Mouse (Mus musculus) lung, postnatal 36 days (tissue): ENCODE data around the gene Gls.

ENCODE experiments used
- DNase-seq: peaks from one replicate; pipeline ENCODE4 v3.0.0; 2022; ENCODE audit warnings: mixed read lengths

Gls gene

DNA sequence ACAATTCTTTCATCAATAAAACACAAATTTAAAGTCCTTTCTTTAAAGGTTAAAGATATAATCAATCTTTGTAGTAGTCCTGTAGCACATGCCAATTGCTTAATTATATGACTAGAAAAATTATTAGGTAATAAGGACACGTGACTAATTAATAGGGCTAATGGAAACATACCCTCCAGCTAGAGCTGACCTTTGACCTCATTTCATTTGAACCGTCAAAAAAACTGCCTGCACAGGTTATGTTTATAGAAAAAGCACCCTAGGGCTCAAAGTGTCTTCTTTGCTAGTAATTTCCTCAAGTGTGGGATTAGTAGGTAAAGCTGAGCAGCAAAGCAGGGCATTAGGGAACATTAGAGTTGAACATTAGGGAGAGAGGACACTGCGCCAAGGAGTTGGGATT lies 9.2 kb upstream of the Gls start:
- no peak for DNase-seq

- DNase-seq: no peak
Measured at GRCm38 (mm10) chr1:52232766-52233140, 279 bp downstream of the Gls start.

- peak; percentile 73 for DNase-seq
Measured at GRCm38 (mm10) chr1:52231939-52232765, 880 bp downstream of the Gls start.

GRCm38 (mm10) chr1:52230404-52230803 lies 2.6 kb downstream of the Gls start:
- DNase-seq: no peak

- DNase-seq: no peak
Measured at GRCm38 (mm10) chr1:52228178-52228577, 4.9 kb downstream of the Gls start.

DNA sequence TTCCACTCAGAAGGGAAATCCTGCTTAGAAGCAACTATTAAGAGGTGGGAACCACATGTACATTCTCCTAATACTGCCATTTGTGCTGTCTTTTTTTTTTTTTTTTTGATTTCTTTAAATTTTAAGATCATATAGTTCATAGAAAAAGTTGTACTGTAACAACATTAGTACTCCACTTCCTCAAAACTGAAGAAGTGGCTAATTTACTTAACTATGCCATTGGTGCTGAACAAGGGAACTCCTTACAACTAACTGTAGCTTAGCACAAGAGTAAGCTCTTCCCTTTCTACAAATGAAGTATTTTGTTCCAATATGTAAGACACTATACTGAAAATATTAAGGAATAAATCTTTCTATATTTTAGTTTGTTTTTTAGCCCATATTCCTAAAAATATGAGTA lies 6.6 kb downstream of the Gls start:
- no peak for DNase-seq

- peak; percentile 17 for DNase-seq
Measured at GRCm38 (mm10) chr1:52216766-52217165, 16.3 kb downstream of the Gls start.

DNA sequence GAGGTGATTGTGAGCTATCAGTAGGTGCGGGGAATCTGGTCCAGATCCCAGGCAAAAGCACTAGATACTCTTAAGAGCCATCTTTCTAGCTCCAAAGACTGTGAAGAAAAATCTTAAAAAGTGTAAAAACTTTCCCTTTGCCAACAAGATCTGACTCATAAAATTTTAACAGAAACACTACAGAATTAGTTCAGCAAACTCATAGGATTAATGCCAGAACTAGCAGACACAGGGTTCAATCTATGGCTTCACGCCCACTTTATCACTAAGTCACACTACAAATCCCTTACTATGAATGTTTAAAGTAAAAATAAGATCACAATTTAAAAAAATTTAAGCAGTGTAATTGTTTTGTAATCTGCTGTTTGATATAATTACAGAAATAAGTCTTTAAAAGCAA lies 50.0 kb downstream of the Gls start:
- no peak for DNase-seq

DNA sequence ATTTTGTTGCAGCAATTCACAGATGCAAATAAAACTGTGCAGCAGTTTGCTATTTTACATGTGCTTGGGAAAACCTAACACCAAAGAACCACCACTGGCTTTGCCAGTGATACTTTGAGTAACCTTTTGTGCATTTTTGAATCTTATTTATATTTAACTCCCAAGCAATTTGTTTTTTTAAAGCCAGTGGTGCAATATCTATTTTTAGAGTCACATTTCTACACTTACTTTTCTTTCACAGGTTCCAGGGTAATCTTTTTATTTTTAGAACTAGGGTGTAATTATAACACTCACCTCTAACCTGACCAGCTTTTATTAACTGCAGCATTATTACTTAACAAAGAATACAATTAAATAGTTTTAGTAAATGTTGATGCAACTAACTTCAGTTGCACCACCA lies 51.0 kb downstream of the Gls start:
- DNase-seq: no peak

DNA sequence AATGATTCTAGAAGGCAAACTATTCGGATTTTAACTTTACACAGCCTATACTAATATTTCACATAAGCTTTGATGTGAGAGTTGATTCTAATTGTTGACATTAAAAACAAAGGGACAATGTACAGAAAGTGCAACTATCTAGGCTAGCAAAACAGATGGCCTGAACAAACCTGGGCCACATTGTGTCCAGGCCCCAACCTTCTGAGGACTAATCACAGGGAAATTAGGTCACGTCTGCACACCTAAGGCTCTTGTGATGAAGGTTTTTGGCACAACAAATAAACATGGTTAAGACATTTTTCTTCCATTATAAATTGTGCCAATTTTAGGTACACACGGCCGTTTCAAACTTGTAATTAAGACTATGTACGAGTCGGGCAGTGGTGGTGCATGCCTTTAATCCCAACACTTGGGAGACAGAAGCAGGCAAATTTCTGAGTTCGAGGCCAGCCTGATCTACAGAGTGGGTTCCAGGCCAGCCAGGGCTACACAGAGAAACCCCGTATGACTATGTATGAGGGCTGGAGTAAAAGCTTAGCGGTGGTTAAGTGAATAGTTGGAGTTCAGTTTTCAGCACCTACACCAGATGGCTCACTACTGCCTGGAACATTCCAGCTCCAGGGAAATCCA lies 53.0 kb downstream of the Gls start:
- DNase-seq: no peak

DNA sequence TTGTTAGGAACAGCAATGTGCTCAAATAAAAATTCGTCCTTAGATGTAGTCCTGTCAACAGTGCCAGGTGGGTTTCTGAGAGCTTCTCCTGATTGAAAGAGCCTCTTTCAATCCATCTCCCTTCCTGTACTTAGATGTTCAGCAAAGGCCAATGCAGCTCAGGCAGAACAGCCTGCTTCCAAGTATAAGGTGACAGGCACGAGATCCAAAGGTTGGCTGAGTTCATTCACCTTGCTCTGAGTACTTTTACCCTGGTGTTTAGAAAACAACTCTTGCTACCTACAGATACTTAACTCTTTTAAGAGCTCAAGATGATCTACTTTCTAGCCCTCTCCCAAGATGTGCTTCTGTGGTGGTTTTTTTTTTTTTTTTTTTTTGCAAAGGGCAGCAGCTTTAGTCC lies 56.0 kb downstream of the Gls start:
- DNase-seq: no peak

DNA sequence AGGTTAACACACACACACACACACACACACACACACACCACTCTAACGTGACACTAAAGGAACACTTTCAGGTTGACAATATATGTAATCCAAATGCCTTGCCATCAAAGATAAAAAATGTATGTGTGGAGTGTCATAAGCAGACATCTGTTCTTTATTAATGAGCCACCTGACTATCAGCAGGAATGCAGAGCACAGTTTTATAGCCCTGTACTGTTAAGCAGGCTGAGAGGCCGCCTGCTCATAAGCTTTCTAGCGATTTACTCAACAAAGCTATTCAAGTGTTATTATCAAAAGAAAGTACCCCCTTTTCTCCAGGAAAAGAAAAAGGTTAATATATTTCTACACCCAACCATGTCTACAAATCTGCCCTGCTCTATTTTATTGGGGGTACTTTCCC lies 57.0 kb downstream of the Gls start:
- DNase-seq: no peak

DNA sequence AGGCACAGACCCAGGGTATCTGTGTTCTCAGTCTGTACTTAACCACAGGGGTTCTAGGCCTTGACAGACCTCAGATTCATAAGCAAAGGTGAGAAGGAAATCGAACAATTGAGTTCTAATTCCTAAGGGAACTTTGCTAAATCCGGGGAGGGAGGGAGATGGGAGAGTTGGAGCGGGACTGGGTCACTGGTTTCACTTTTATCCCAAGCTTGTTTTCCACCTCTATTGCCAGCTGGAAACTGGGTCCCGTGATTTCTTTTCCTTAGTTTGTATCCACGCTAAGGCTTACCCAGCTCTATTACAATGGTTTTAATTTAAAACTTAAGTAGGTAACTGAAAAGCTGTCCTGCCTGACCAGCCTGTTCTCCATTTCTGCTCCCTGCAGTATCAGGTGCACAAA lies 57.7 kb downstream of the Gls start:
- no peak for DNase-seq

DNA sequence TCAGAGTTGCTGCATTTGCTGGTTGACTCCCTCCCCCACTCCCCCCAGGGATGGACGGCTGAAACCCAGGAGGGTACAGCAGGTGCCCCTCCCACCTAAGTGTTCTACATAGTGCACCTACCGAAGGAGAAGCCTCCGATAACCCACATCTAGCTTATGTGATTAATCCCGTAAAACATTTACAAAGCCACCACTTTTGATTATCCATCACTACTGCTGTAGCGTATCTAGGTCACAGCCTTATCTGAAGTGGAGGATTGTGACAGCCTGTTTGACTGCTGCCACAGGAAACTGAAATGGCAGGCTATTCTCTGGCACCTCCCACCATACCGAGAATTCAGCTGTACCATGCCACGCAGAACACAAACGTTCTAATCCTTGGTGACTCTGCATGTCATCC lies 61.8 kb downstream of the Gls start:
- DNase-seq: no peak

DNA sequence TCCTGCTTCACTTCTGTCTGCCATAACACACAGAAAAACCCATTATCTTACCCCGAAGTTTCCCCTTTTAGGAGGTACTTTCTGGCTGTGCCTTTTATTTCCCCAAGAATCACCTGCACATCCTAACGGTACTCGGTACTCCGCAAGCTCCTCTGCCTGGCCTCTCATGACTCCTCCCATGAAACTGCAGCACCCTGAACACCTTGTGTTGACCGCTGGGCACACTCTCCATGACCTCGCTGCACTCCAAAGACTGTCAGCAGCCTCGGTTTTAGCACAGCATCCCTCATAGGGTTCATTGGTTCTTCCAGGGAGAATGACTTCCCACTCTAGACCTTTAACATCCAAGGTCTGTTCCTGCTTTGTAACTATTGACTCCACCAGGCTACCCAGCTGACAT lies 62.3 kb downstream of the Gls start:
- DNase-seq: no peak

- DNase-seq: peak; percentile 49
Measured at GRCm38 (mm10) chr1:52170057-52170456, 63.0 kb downstream of the Gls start.

GRCm38 (mm10) chr1:52166652-52167220 lies 66.3 kb downstream of the Gls start:
- peak; percentile 49 for DNase-seq

GRCm38 (mm10) chr1:52163707-52164457 lies 69.2 kb downstream of the Gls start:
- DNase-seq: no peak

DNA sequence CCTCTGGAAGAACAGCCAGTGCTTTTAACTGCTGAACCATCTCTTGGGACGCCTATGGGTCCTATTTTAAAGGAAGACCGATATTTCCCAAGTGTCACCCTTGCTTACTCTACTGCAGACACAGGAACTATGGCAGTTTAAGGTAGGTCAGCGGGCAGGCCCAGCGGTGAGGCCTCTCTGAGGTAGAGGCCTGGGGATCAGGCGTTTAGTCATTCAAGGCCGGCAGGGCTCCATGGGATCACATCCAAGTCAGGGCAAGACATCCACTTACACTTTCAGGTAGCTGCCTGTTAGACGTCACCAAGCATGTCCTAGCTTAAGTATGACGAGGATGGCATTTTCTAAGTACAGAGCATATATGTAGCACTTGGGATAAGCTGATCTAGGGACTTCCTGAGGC lies 71.9 kb downstream of the Gls start:
- no peak for DNase-seq

GRCm38 (mm10) chr1:52158490-52159381 lies 74.3 kb downstream of the Gls start:
- DNase-seq: no peak

DNA sequence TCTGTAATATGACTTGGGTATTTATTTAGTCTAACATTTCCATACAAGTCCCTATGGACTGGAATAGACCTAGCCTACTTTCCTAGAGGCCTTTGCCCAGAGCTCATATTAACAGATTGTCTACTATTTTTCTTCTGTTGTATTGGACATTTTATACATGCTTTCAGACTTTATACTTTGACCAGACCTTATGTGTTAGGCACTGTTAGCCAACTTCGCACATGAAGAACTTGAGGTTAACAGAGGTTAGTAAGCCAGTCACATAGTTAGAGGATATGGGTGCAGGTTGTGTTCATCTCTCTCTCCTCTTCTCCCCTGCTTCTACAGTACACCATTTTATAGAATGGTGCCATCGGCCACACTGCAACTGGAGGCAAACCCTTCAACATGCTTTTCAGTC lies 75.0 kb downstream of the Gls start:
- DNase-seq: no peak

GRCm38 (mm10) chr1:52156351-52156750 lies 76.7 kb downstream of the Gls start:
- DNase-seq: no peak

DNA sequence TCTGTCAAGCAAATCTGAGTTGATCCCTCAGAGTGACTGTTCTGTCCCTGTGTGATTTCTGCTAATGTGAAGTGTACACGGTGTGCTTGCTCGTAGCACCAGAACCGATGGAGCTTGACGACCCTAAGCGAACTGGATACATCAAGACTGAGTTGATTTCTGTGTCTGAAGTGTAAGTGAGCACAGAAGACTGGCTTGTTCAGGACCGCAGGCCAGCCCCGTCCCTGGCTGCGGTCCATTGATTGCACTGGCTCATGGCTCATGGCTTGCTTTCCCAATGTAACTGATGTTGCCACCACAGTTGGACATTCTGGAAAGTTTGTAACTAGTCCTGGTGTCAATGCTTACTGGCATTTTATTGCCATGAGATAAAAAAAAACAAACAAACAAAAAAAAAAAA lies 78.1 kb downstream of the Gls start:
- DNase-seq: no peak
